Mouse (Mus musculus) midbrain, embryonic 14.5 days (tissue): ENCODE measurements around the gene Ighmbp2. TPM values are rescaled to one million over a fixed set of nuclear protein-coding genes. Genes with fewer than 3 reads are reported as not detected.
"Not testable (repeated sequence)": the region's sequence is repeated elsewhere in the genome, so short reads cannot be mapped to it uniquely, and the experiment has no call there.

Source experiments
- ATAC-seq: fragments of 200-750 bp; cut with Nextera tagmentation; 2 replicates; pipeline ENCODE4 v1.8.0; 2017; ENCODE audit warnings: moderate number of reproducible peaks, moderate library complexity; ENCODE audit not compliant: low FRiP score, low TSS enrichment
- DNase-seq: peaks from one replicate; pipeline ENCODE4 v3.0.0-alpha.2; 2015
- H3K27ac ChIP-seq: fragments of 300-500 bp; sonication (generic); replicated peaks from 2 replicates; pipeline ENCODE4 v1.5.1; 2014; ENCODE audit warnings: mild to moderate bottlenecking, low read depth, low read length, moderate library complexity
- H3K27me3 ChIP-seq: fragments of 300-500 bp; sonication (generic); 2 replicates; pipeline ENCODE4 v1.6.1; 2014; ENCODE audit warnings: low read length, control low read depth, mixed read lengths; ENCODE audit not compliant: control insufficient read depth, insufficient read depth
- H3K36me3 ChIP-seq: fragments of 300-500 bp; sonication (generic); 2 replicates; pipeline ENCODE4 v1.6.1; 2014; ENCODE audit warnings: low read length, control low read depth; ENCODE audit not compliant: control insufficient read depth, insufficient read depth
- H3K4me1 ChIP-seq: fragments of 300-500 bp; sonication (generic); 2 replicates; pipeline ENCODE4 v1.6.1; 2014; ENCODE audit warnings: mild to moderate bottlenecking, antibody characterized with exemption, low read length, control low read depth; ENCODE audit not compliant: control insufficient read depth, insufficient read depth
- H3K4me2 ChIP-seq: fragments of 300-500 bp; sonication (generic); 2 replicates; pipeline ENCODE4 v1.6.1; 2014; ENCODE audit warnings: mild to moderate bottlenecking, low read length, moderate library complexity
- H3K4me3 ChIP-seq: fragments of 300-500 bp; sonication (generic); replicated peaks from 2 replicates; pipeline ENCODE4 v1.5.1; 2014; ENCODE audit warnings: low read depth, low read length
- H3K9ac ChIP-seq: fragments of 300-500 bp; sonication (generic); replicated peaks from 2 replicates; pipeline ENCODE4 v1.6.1; 2014; ENCODE audit warnings: mild to moderate bottlenecking, low read length, moderate library complexity
- H3K9me3 ChIP-seq: fragments of 300-500 bp; sonication (generic); 2 replicates; pipeline ENCODE4 v1.6.1; 2016; ENCODE audit warnings: low read length, control low read depth, mixed read lengths; ENCODE audit not compliant: control insufficient read depth
- WGBS: fragments of 180-500 bp; shearing (Covaris S2); extraction: QIAGEN DNeasy Blood & Tissue Kit; methylation state at CpG from one replicate; pipeline ENCODE4 v1.1.7; 2014; 5-methylcytosine and 5-hydroxymethylcytosine counted together
- microRNA-seq: library from miRNA; unstranded; fragments of <30 nt; microRNA quantifications from one replicate; pipeline ENCODE4, GENCODE M21; 2016
- polyA plus RNA-seq: library from polyadenylated mRNA; unstranded; fragments of >200 nt; fragmentation: Nextera tagmentation; extraction: Ambion mirVana; gene quantifications from 2 replicates; pipeline ENCODE4 v1.2.1, GENCODE M21; 2014

Ighmbp2 gene
- polyA plus RNA-seq, 1 experiment from 2014 or later: 9.9 TPM

DNA sequence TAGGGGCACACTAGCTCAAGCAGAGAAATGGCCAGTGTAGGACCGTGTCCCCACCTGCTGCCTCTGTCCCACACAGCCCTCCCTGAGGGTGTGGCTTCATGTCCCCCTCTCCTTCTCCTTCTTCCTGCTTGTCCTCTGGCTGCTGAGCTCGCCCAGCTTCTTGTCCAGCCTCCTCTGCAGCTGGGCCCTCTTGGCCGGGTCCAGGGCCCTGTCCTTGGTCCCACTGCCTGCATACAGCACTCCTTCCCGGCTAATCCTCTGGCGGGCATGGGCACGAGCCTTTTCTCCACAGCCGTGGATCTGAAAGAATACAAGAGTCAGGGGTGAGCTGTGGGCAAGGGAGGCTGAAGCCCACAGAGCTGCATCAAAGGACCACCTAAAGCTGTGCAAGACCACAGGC, 21.5 kb downstream of the Ighmbp2 start:
- DNase-seq (no peak), ATAC-seq (no peak)
- Histone ChIP-seq H3K4me3 (no peak overlapping the region), H3K27ac (no peak overlapping the region), H3K4me2 (no peak overlapping the region), H3K36me3 (peaks cover 61% of the 10 kb centered on the region), H3K27me3 (no peaks in the 10 kb centered on the region), H3K9ac (no peak overlapping the region), H3K4me1 (no peaks in the 10 kb centered on the region), H3K9me3 (no peaks in the 10 kb centered on the region)
- 90% methylated on average over 7 of the region's 7 CpGs for WGBS

DNA sequence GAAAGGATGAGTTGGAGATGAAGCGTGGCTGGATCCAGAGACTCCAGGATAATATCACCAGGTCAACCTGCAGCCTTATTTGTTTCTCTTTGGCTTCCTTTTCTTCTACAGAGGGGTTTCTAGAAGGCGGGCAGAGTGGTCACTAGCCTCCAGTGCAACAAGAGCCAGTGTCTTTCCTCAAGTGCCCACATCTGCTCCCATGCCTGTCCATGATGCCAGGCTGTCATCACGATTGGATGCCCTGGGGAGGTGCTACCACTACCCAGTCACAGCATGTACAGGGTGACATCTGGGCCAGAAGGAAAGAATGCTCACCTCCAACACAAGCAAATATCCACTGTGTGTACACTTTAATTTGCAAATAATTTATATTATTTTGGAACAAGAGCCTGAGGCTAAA, 22.2 kb downstream of the Ighmbp2 start:
- no peaks in the 10 kb centered on the region for H3K4me1 ChIP-seq
- H3K27ac ChIP-seq: no peak overlapping the region
- WGBS: 96% methylated on average over 3 of the region's 3 CpGs
- no peak overlapping the region for H3K4me2 ChIP-seq
- no peak overlapping the region for H3K9ac ChIP-seq
- H3K9me3 ChIP-seq: no peaks in the 10 kb centered on the region
- ATAC-seq: no peak
- peaks cover 54% of the 10 kb centered on the region for H3K36me3 ChIP-seq
- H3K27me3 ChIP-seq: no peaks in the 10 kb centered on the region
- no peak for DNase-seq
- no peak overlapping the region for H3K4me3 ChIP-seq

DNA sequence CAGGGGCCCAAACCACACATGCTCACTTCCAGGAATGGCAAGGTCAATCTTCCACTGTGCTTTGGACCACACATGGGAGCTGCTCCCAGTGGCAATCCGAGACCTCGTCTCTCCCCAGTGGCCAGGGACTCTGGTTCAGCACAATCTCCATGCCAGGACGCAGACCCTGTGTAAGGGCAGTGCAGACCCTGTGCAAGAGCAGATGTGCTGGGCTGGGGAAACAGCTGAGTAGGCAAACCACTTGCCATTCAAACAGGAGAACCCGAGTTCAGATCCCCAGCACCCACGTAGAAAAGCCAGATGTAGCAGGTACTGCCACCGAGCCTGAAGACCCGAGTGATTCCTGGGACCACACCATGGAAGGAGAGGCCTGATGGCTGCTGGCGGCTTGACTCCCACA, 22.8 kb downstream of the Ighmbp2 start:
- Histone ChIP-seq H3K4me1 (no peaks in the 10 kb centered on the region), H3K4me2 (no peak overlapping the region), H3K9ac (no peak overlapping the region), H3K36me3 (peaks cover 48% of the 10 kb centered on the region), H3K9me3 (no peaks in the 10 kb centered on the region), H3K27me3 (no peaks in the 10 kb centered on the region), H3K4me3 (no peak overlapping the region), H3K27ac (no peak overlapping the region)
- WGBS: 97% methylated on average over 8 of the region's 8 CpGs
- DNase-seq (no peak), ATAC-seq (no peak)

DNA sequence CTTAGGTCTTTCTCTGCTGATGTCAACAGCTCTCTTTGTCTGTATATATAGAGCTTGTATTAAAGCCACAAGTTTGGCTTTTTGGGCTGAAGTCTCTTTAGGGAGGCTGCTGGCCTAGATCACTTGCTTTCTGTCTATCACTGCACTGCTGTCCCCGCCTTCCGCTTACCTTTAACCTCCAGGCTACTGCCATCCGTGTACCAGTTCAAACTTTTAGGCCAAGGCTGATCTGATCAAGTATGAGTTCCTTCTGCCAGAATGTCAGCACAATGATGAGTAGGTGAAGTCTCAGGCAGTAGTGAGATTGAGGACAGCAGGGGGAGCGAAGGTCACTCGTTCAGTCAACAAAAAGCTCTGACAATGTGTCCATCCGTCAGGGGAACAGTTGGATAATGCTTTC, 57.6 kb downstream of the Ighmbp2 start:
- not testable (repeated sequence) for DNase-seq, H3K27me3 ChIP-seq, H3K4me1 ChIP-seq, H3K27ac ChIP-seq, H3K36me3 ChIP-seq, H3K4me2 ChIP-seq, H3K9me3 ChIP-seq, H3K4me3 ChIP-seq, H3K9ac ChIP-seq, ATAC-seq
- 81% methylated on average over 4 of the region's 6 CpGs for WGBS

DNA sequence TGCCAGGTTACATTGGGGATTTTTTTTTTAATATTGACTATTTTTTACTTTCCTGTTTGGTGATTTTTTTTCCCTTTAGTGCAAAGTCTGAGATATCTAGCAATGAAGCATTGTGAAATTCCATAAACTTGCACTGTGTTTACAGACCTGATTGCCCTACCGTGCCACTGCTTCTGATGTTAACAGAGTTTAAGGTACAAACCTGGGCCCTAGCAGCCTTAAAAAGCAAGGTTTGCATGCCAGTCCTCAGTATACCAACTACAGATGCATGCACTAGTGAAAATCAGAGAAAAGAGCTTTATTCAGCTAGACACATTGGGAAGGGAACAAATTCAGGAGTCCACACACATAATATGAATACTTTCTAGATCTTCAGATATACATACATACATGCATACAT, 67.9 kb downstream of the Ighmbp2 start:
- not testable (repeated sequence) for H3K27ac ChIP-seq, H3K36me3 ChIP-seq, H3K9me3 ChIP-seq, DNase-seq, ATAC-seq, H3K4me3 ChIP-seq, H3K27me3 ChIP-seq, H3K9ac ChIP-seq, H3K4me2 ChIP-seq, H3K4me1 ChIP-seq
- whole genome bisulfite sequencing: 90% methylated on average over 1 of the region's 1 CpGs

Small RNAs within 50 kb of the gene (microRNA-seq; reads per million reads assigned to microRNA genes)
- 1.3 reads per million for gene Mir6984

Other genes starting within 250 kb of the Ighmbp2 start
- gene Mrpl21, start 116 bp downstream of the Ighmbp2 start, polyA plus RNA-seq: 96.2 and 119 TPM in 2 replicates
- 9.3 and 19.2 TPM in 2 replicates for gene Cpt1a, start 39.3 kb upstream of the Ighmbp2 start, polyA plus RNA-seq
- gene Tesmin, start 105.8 kb upstream of the Ighmbp2 start, polyA plus RNA-seq: 0.37 and 0.53 TPM in 2 replicates
- 4.6 and 7.5 TPM in 2 replicates for gene Gal, start 131.5 kb upstream of the Ighmbp2 start, polyA plus RNA-seq